Mouse (Mus musculus) small intestine, adult 2 months (tissue): ENCODE results near the gene Abhd14b. TPM values are rescaled to one million over a fixed set of nuclear protein-coding genes. Genes with fewer than 3 reads are reported as not detected.
"Not testable (repeated sequence)": the region's sequence is repeated elsewhere in the genome, so short reads cannot be mapped to it uniquely, and the experiment has no call there.

Source experiments
- H3K27ac ChIP-seq: fragments of 200-500 bp; 2 replicates; pipeline ENCODE4 v1.5.1; 2012; ENCODE audit warnings: low read depth, low read length, control low read depth, inconsistent platforms; ENCODE audit not compliant: insufficient read depth
- H3K27me3 ChIP-seq: fragments of 200-500 bp; 2 replicates; pipeline ENCODE4 v1.6.1; 2012; ENCODE audit warnings: mild to moderate bottlenecking, moderate library complexity, low read length, inconsistent platforms; ENCODE audit not compliant: control insufficient read depth, insufficient read depth
- H3K36me3 ChIP-seq: fragments of 200-500 bp; 2 replicates; pipeline ENCODE4 v1.6.1; 2012; ENCODE audit warnings: mild to moderate bottlenecking, low read length, control low read depth, inconsistent platforms; ENCODE audit not compliant: control insufficient read depth, insufficient read depth
- H3K4me1 ChIP-seq: fragments of 200-500 bp; 2 replicates; pipeline ENCODE4 v1.6.1; 2012; ENCODE audit warnings: low read length, inconsistent platforms, mixed read lengths; ENCODE audit not compliant: control insufficient read depth, insufficient read depth, insufficient read length
- H3K4me3 ChIP-seq: fragments of 200-500 bp; 2 replicates; pipeline ENCODE4 v1.5.1; 2012; ENCODE audit warnings: low read depth, mild to moderate bottlenecking, control low read depth, inconsistent platforms, low read length, moderate library complexity
- CTCF ChIP-seq: fragments of 200-500 bp; IDR thresholded peaks from 2 replicates; pipeline ENCODE4 v1.5.1; 2012; ENCODE audit warnings: low read depth, mild to moderate bottlenecking, control low read depth, inconsistent platforms, low read length, moderate library complexity, mixed read lengths; ENCODE audit not compliant: insufficient replicate concordance, insufficient read length; ENCODE audit errors: extremely low read depth
- POLR2A ChIP-seq: fragments of 200-500 bp; IDR thresholded peaks from 2 replicates; pipeline ENCODE4 v1.6.1; 2012; ENCODE audit warnings: low read depth, mild to moderate bottlenecking, control low read depth, inconsistent platforms, low read length, moderate library complexity
- WGBS: fragments of 180-500 bp; shearing (Covaris S2); methylation state at CpG from one replicate; pipeline ENCODE4 v1.1.7; 2018; 5-methylcytosine and 5-hydroxymethylcytosine counted together
- polyA plus RNA-seq: library from polyadenylated mRNA; depleted of rRNA; stranded (reverse); fragments of >200 nt; gene quantifications from 2 replicates; pipeline ENCODE4 v1.2.3, GENCODE M21; 2012; rRNA removed

The Abhd14b gene
- polyA plus RNA-seq, 1 experiment: 53.1 TPM

DNA sequence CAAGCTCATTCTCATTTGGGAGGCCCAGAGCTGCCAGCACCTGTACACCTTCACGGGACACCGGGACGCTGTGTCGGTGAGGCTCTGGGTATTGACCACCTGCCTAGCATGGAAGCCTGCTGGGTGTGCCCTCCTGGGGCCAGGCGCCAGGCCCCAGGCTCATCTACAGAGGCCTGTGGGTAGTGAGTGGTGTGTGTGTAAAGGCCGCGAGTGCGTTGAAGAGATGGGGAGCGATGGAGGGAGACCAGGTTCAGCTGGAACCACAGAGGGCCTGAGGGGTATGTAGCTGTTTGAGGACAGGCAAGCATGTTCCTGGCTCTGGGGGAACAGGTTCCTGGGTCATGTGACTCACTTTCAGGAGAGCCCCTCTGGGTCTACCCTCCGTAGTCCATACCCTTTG, 35.9 kb downstream of the Abhd14b start:
- Histone ChIP-seq H3K4me3 (no peak overlapping the region), H3K27me3 (no peaks in the 10 kb centered on the region), H3K36me3 (peaks cover 38% of the 10 kb centered on the region), H3K27ac (no peak overlapping the region), H3K4me1 (peaks cover under 1% of the 10 kb centered on the region; the same call in 1 of the 2 replicates)
- 94% methylated on average over 10 of the region's 10 CpGs for WGBS
- TF ChIP-seq POLR2A (no peak), CTCF (no peak)

DNA sequence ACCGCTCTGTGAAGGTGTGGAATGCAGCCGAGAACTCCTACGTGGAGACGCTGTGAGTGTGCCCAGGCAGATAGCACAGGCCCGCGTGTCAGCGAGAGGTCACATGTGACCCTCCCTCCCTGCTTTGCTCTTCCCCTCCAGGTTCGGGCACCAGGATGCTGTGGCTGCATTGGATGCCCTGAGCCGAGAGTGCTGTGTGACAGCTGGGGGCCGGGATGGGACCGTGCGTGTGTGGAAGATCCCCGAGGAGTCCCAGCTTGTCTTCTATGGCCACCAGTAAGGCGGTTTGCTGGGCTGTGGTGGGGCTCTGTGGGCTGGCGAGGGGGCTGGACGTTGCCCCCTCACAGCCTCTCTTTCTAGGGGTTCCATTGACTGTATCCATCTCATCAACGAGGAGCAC, 36.3 kb downstream of the Abhd14b start:
- H3K27ac ChIP-seq: no peak overlapping the region
- 92% methylated on average over 17 of the region's 17 CpGs for WGBS
- H3K36me3 ChIP-seq: peaks cover 38% of the 10 kb centered on the region
- H3K4me3 ChIP-seq: no peak overlapping the region
- TF ChIP-seq POLR2A (no peak), CTCF (no peak)
- H3K27me3 ChIP-seq: no peaks in the 10 kb centered on the region
- H3K4me1 ChIP-seq: no peaks in the 10 kb centered on the region

DNA sequence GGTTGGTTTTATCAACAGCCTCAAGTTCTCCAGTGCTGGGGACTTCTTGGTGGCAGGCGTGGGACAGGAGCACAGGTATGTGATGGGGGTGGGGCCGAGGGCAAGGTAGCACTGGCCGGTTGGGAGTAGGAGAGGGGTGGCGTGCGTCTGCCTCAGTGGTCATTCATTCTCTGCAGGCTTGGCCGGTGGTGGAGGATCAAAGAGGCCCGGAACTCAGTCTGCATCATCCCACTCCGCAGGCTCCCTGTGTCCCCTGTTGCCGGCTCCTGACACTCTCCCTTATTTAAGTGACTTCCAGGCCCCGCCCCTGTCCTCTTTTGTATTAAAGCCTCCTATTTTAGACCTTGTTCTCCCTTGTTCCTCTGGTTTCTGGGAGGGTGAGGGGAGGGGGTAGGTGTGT, 37.8 kb downstream of the Abhd14b start:
- peaks cover 38% of the 10 kb centered on the region for H3K36me3 ChIP-seq
- no peak overlapping the region for H3K27ac ChIP-seq
- H3K4me3 ChIP-seq: no peak overlapping the region
- 91% methylated on average over 10 of the region's 10 CpGs for WGBS
- no peaks in the 10 kb centered on the region for H3K4me1 ChIP-seq
- no peaks in the 10 kb centered on the region for H3K27me3 ChIP-seq
- TF ChIP-seq POLR2A: no peak

DNA sequence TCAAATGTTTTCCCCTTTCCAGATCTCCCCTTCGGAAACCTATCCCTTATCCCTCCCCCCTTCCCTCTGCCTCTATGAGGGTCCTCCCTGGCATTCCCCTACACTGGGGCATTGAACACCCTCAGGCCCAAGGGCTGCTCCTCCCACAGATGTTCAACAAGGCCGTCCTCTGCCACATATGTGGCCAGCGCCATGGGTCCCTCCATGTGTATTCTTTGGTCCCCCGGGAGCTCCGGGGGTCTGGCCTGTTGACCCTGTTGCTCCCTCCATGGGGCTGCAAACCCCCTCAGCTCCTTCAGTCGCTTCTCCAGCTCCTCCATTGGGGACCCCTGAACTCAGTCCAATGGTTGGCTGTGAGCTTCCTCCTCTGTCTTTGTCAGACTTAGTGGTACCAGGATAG, 40.3 kb downstream of the Abhd14b start:
- WGBS: 89% methylated on average over 6 of the region's 6 CpGs
- peaks cover 30% of the 10 kb centered on the region for H3K36me3 ChIP-seq
- not testable (repeated sequence) for H3K4me1 ChIP-seq, H3K27me3 ChIP-seq, H3K4me3 ChIP-seq, H3K27ac ChIP-seq

DNA sequence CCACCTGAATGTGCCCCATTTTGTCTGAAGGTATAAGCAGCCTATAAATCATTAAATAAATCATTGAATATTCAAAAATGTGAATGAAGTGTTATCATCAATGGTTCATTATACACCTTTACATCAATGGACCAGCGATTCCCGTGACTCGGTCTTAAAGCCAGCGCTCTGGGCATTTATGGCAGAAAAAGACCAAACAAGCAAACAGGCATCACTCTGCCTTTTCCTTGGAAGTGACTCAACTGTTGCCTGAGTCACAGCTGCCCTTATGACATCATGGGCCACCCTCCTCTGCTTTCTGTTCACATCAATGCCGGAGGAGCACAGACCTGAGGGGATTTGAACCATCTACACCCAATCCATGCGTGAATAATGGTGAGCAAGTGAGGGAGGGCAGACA, 52.4 kb downstream of the Abhd14b start, which contains the start of gene Iqcf1:
Gene Iqcf1 (plus strand): TSS at position 301 of the 400 bp plus-strand sequence.
- Histone ChIP-seq H3K4me1 (no peaks in the 10 kb centered on the region), H3K36me3 (no peaks in the 10 kb centered on the region), H3K4me3 (no peak within 1 kb of the TSS), H3K27me3 (no peaks in the 10 kb centered on the region), H3K27ac (no peak within 1 kb of the TSS)
- WGBS: 92% methylated on average over 6 of the region's 6 CpGs
- TF ChIP-seq POLR2A: no peak
- TF ChIP-seq CTCF: no peak

DNA sequence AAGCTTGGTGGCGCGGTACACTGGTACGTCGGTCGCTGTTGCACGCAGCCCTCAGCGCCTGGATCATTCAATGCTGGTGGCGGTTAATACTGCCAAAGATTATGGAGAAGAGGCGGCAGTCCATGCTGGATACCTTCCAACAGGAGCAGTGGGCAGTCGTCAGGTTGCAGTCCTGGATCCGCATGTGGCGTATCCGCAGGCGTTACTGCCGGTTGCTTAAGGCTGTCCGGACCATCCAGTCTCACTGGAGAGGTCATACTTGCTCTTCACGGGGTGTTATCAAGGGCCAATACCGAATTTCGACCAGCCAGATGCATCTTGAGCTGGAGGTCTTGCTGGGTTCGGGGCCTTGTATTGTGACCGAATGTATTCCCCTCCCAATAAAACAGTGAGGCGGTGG, 54.6 kb downstream of the Abhd14b start:
- Histone ChIP-seq H3K36me3 (no peaks in the 10 kb centered on the region), H3K4me3 (no peak overlapping the region), H3K27me3 (no peaks in the 10 kb centered on the region), H3K27ac (no peak overlapping the region), H3K4me1 (no peaks in the 10 kb centered on the region)
- TF ChIP-seq CTCF: no peak
- TF ChIP-seq POLR2A: no peak
- 84% methylated on average over 22 of the region's 22 CpGs for WGBS

Other genes with a start within 250 kb of the Abhd14b start
- 10.7 and 14.9 TPM in 2 replicates for gene Ppm1m, start 247.7 kb upstream of the Abhd14b start, polyA plus RNA-seq
- gene Twf2, start 244.4 kb upstream of the Abhd14b start, polyA plus RNA-seq: 13.7 and 21.2 TPM in 2 replicates
- 3.3 and 3.8 TPM in 2 replicates for gene Tlr9, start 224.9 kb upstream of the Abhd14b start, polyA plus RNA-seq
- 117 and 156 TPM in 2 replicates for gene Alas1, start 198.8 kb upstream of the Abhd14b start, polyA plus RNA-seq
- gene Poc1a, start 166.4 kb upstream of the Abhd14b start, polyA plus RNA-seq: 6.5 and 14.9 TPM in 2 replicates
- 15.9 and 20.0 TPM in 2 replicates for gene Dusp7, start 78.8 kb upstream of the Abhd14b start, polyA plus RNA-seq
- 259 and 390 TPM in 2 replicates for gene Rpl29, start 18.0 kb upstream of the Abhd14b start, polyA plus RNA-seq
- gene Acy1, start 9.1 kb upstream of the Abhd14b start, polyA plus RNA-seq: 45.3 and 120 TPM in 2 replicates
- 17.2 and 28.9 TPM in 2 replicates for gene Abhd14a, start 219 bp downstream of the Abhd14b start, polyA plus RNA-seq
- gene Pcbp4, start 5.8 kb downstream of the Abhd14b start, polyA plus RNA-seq: 20.4 and 21.1 TPM in 2 replicates
- gene Gpr62, start 18.5 kb downstream of the Abhd14b start, polyA plus RNA-seq: 0.09 and 0.39 TPM in 2 replicates
- 11.1 and 18.3 TPM in 2 replicates for gene Rrp9, start 28.5 kb downstream of the Abhd14b start, polyA plus RNA-seq
- gene Parp3, start 29.5 kb downstream of the Abhd14b start, polyA plus RNA-seq: 13.5 and 19.5 TPM in 2 replicates
- not detected in 2 replicates for gene Iqcf1, start 52.5 kb downstream of the Abhd14b start, polyA plus RNA-seq
- not detected in 2 replicates for gene Iqcf5, start 67.1 kb downstream of the Abhd14b start, polyA plus RNA-seq
- not detected in 2 replicates for gene Iqcf3, start 114.2 kb downstream of the Abhd14b start, polyA plus RNA-seq
- not detected in 2 replicates for gene Iqcf4, start 123.5 kb downstream of the Abhd14b start, polyA plus RNA-seq
- gene Iqcf6, start 179.1 kb downstream of the Abhd14b start, polyA plus RNA-seq: not detected in 2 replicates
- gene Grm2, start 208.6 kb downstream of the Abhd14b start, polyA plus RNA-seq: 0.14 TPM in 1 of 2 replicates, not detected in the other
- 50.1 and 77.9 TPM in 2 replicates for gene Tex264, start 238.5 kb downstream of the Abhd14b start, polyA plus RNA-seq